Mouse (Mus musculus): ENCODE measurements around the gene Zc3h8. TPM values are rescaled to one million over a fixed set of nuclear protein-coding genes. Genes with fewer than 3 reads are reported as not detected.
A peak's percentile ranks its signal among the peaks of the same experiment; 100 is the strongest.

Gene Zc3h8
- polyA plus RNA-seq, 1 experiment from 2014 or later = 3.0 TPM

GRCm38 (mm10) chr2:128903661-128904060 is 40.2 kb downstream of the Zc3h8 start:
- no peak for DNase-seq
- 75% methylated on average over 3 of the region's 3 CpGs for WGBS (ENCODE audit: insufficient replicate concordance)
- TF ChIP-seq CTCF (IDR thresholded peaks at IDR 0.05; ENCODE audit: low read depth) (no peak), EP300 (IDR thresholded peaks at IDR 0.05; ENCODE audit: low read depth) (no peak)

GRCm38 (mm10) chr2:128902843-128903242 is 41.0 kb downstream of the Zc3h8 start:
- Histone ChIP-seq H3K4me2 (ENCODE audit: low read depth, low read length) (no peak overlapping the region), H3K4me3 (ENCODE audit: low read depth, low read length) (no peak overlapping the region), H3K9ac (replicated peaks) (no peak overlapping the region), H3K4me1 (ENCODE audit: insufficient read depth) (no peaks in the 10 kb centered on the region), H3K9me3 (ENCODE audit: low read length) (no peaks in the 10 kb centered on the region; the same call in 1 of the 2 replicates), H3K27me3 (ENCODE audit: insufficient read depth, low read length) (no peaks in the 10 kb centered on the region), H3K27ac (ENCODE audit: low read depth) (no peak overlapping the region), H3K36me3 (replicated peaks; ENCODE audit: insufficient read depth, low read length) (no peaks in the 10 kb centered on the region)
- ATAC-seq (no peak), DNase-seq (no peak)
- no peak for TF ChIP-seq CTCF (IDR thresholded peaks at IDR 0.05; ENCODE audit: low read depth)
- no peak for TF ChIP-seq EP300 (IDR thresholded peaks at IDR 0.05; ENCODE audit: low read depth)
- 83% methylated on average over 6 of the region's 6 CpGs for WGBS (ENCODE audit: insufficient replicate concordance)

More at GRCm38 (mm10) chr2:128903661-128904060, 40.2 kb downstream of the Zc3h8 start:
- Histone ChIP-seq H3K27ac (ENCODE audit: low read depth) (no peak overlapping the region), H3K9me3 (ENCODE audit: low read length) (no peaks in the 10 kb centered on the region; the same call in 1 of the 2 replicates), H3K4me3 (ENCODE audit: low read depth, low read length) (no peak overlapping the region), H3K36me3 (replicated peaks; ENCODE audit: insufficient read depth, low read length) (no peaks in the 10 kb centered on the region), H3K4me1 (ENCODE audit: insufficient read depth) (no peaks in the 10 kb centered on the region), H3K27me3 (ENCODE audit: insufficient read depth, low read length) (no peaks in the 10 kb centered on the region), H3K9ac (replicated peaks) (no peak overlapping the region), H3K4me2 (ENCODE audit: low read depth, low read length) (no peak overlapping the region)
- ATAC-seq = no peak

- Histone ChIP-seq H3K36me3 (replicated peaks; ENCODE audit: insufficient read depth, low read length) (no peaks in the 10 kb centered on the region), H3K4me3 (ENCODE audit: low read depth, low read length) (peak overlapping the region; percentile 22; the same call in 1 of the 2 replicates), H3K27ac (ENCODE audit: low read depth) (no peak overlapping the region), H3K4me1 (ENCODE audit: insufficient read depth) (no peaks in the 10 kb centered on the region), H3K4me2 (ENCODE audit: low read depth, low read length) (peak overlapping the region; percentile 67), H3K27me3 (ENCODE audit: insufficient read depth, low read length) (no peaks in the 10 kb centered on the region), H3K9ac (replicated peaks) (peak overlapping the region; percentile 35; the same call in 1 of the 2 replicates), H3K9me3 (ENCODE audit: low read length) (no peaks in the 10 kb centered on the region)
- DNase-seq (peak; percentile 15), ATAC-seq (no peak)
- WGBS (ENCODE audit: insufficient replicate concordance) = 13% methylated on average over 31 of the region's 37 CpGs
- TF ChIP-seq EP300 (IDR thresholded peaks at IDR 0.05; ENCODE audit: low read depth) = no peak
- TF ChIP-seq CTCF (IDR thresholded peaks at IDR 0.05; ENCODE audit: low read depth) = no peak
These were observed 51.6 kb downstream of the Zc3h8 start for GRCm38 (mm10) chr2:128892180-128892721.

GRCm38 (mm10) chr2:128890661-128891335 is 53.1 kb downstream of the Zc3h8 start:
- DNase-seq = no peak
- Histone ChIP-seq H3K9me3 (ENCODE audit: low read length) (no peaks in the 10 kb centered on the region), H3K4me3 (ENCODE audit: low read depth, low read length) (no peak overlapping the region), H3K27me3 (ENCODE audit: insufficient read depth, low read length) (no peaks in the 10 kb centered on the region), H3K9ac (replicated peaks) (no peak overlapping the region), H3K36me3 (replicated peaks; ENCODE audit: insufficient read depth, low read length) (no peaks in the 10 kb centered on the region), H3K4me2 (ENCODE audit: low read depth, low read length) (no peak overlapping the region), H3K27ac (ENCODE audit: low read depth) (no peak overlapping the region), H3K4me1 (ENCODE audit: insufficient read depth) (no peaks in the 10 kb centered on the region)
- no peak for ATAC-seq
- TF ChIP-seq EP300 (IDR thresholded peaks at IDR 0.05; ENCODE audit: low read depth) (no peak), CTCF (IDR thresholded peaks at IDR 0.05; ENCODE audit: low read depth) (peak; percentile 54)
- 83% methylated on average over 4 of the region's 4 CpGs for WGBS (ENCODE audit: insufficient replicate concordance)

GRCm38 (mm10) chr2:128887866-128888550 is 55.9 kb downstream of the Zc3h8 start:
- TF ChIP-seq EP300 (IDR thresholded peaks at IDR 0.05; ENCODE audit: low read depth) = no peak
- no peak overlapping the region for H3K27ac ChIP-seq (ENCODE audit: low read depth)
- WGBS (ENCODE audit: insufficient replicate concordance) = 70% methylated on average over 6 of the region's 6 CpGs
- DNase-seq (no peak), ATAC-seq (no peak)
- no peaks in the 10 kb centered on the region for H3K9me3 ChIP-seq (ENCODE audit: low read length)
- no peak overlapping the region for H3K4me3 ChIP-seq (ENCODE audit: low read depth, low read length)
- H3K36me3 ChIP-seq (replicated peaks; ENCODE audit: insufficient read depth, low read length) = no peaks in the 10 kb centered on the region
- H3K4me2 ChIP-seq (ENCODE audit: low read depth, low read length) = no peak overlapping the region
- H3K27me3 ChIP-seq (ENCODE audit: insufficient read depth, low read length) = no peaks in the 10 kb centered on the region
- H3K4me1 ChIP-seq (ENCODE audit: insufficient read depth) = no peaks in the 10 kb centered on the region
- H3K9ac ChIP-seq (replicated peaks) = no peak overlapping the region

- 73% methylated on average over 8 of the region's 8 CpGs for WGBS (ENCODE audit: insufficient replicate concordance)
- Histone ChIP-seq H3K27ac (ENCODE audit: low read depth) (no peak overlapping the region), H3K4me2 (ENCODE audit: low read depth, low read length) (no peak overlapping the region), H3K4me3 (ENCODE audit: low read depth, low read length) (no peak overlapping the region), H3K36me3 (replicated peaks; ENCODE audit: insufficient read depth, low read length) (no peaks in the 10 kb centered on the region), H3K4me1 (ENCODE audit: insufficient read depth) (no peaks in the 10 kb centered on the region), H3K9me3 (ENCODE audit: low read length) (no peaks in the 10 kb centered on the region), H3K27me3 (ENCODE audit: insufficient read depth, low read length) (no peaks in the 10 kb centered on the region), H3K9ac (replicated peaks) (no peak overlapping the region)
- DNase-seq = no peak
- ATAC-seq = no peak
- TF ChIP-seq CTCF (IDR thresholded peaks at IDR 0.05; ENCODE audit: low read depth) = no peak
- no peak for TF ChIP-seq EP300 (IDR thresholded peaks at IDR 0.05; ENCODE audit: low read depth)
These were observed 58.6 kb downstream of the Zc3h8 start for GRCm38 (mm10) chr2:128885225-128885811.
